Mouse (Mus musculus): ENCODE measurements around the gene Cysrt1. TPM values are rescaled to one million over a fixed set of nuclear protein-coding genes. Genes with fewer than 3 reads are reported as not detected.
"Not testable (repeated sequence)": the region's sequence is repeated elsewhere in the genome, so short reads cannot be mapped to it uniquely, and the experiment has no call there.

Cysrt1 gene
- total RNA-seq, 4 experiments from 2014 or later = not detected

GRCm38 (mm10) chr2:25265897-25266656 is 23.8 kb upstream of the Cysrt1 start:
- DNase-seq (ENCODE audit: low spot score in 2 of 2) = peak in 1 of 2 experiments; percentile 53

GRCm38 (mm10) chr2:25264851-25265250 is 22.6 kb upstream of the Cysrt1 start:
- no peak for DNase-seq (ENCODE audit: low spot score in 2 of 2)

GRCm38 (mm10) chr2:25264286-25264660 is 22.0 kb upstream of the Cysrt1 start:
- no peak for DNase-seq (ENCODE audit: low spot score in 2 of 2)

- DNase-seq (ENCODE audit: low spot score in 2 of 2) = no peak
Observed at GRCm38 (mm10) chr2:25263623-25264285, 21.5 kb upstream of the Cysrt1 start.

GRCm38 (mm10) chr2:25262795-25263622 is 20.8 kb upstream of the Cysrt1 start:
- no peak for DNase-seq (ENCODE audit: low spot score in 2 of 2)

- DNase-seq (ENCODE audit: low spot score in 2 of 2) = peak; percentile 94 to 97
Observed at GRCm38 (mm10) chr2:25262291-25262767, 20.1 kb upstream of the Cysrt1 start, which contains the start of gene Tprn. Tprn (plus strand) TSS chr2:25262618.

GRCm38 (mm10) chr2:25261870-25262269 is 19.6 kb upstream of the Cysrt1 start:
- DNase-seq (ENCODE audit: low spot score in 2 of 2) = peak in 1 of 2 experiments; percentile 47

GRCm38 (mm10) chr2:25258887-25259286 is 16.6 kb upstream of the Cysrt1 start:
- no peak for DNase-seq (ENCODE audit: low spot score in 2 of 2)

- not testable (repeated sequence) for DNase-seq (ENCODE audit: low spot score in 2 of 2)
Observed at GRCm38 (mm10) chr2:25257250-25257649, 15.0 kb upstream of the Cysrt1 start.

GRCm38 (mm10) chr2:25256443-25257109 is 14.3 kb upstream of the Cysrt1 start:
- DNase-seq (ENCODE audit: low spot score in 2 of 2) = not testable (repeated sequence)

GRCm38 (mm10) chr2:25255284-25255779 is 13.1 kb upstream of the Cysrt1 start, which contains the start of gene Tmem203:
Tmem203 (plus strand) TSS chr2:25255439.
- peak in 1 of 2 experiments; percentile 78 for DNase-seq (ENCODE audit: low spot score in 2 of 2)

- no peak for DNase-seq (ENCODE audit: low spot score in 2 of 2)
Observed at GRCm38 (mm10) chr2:25252331-25252730, 10.1 kb upstream of the Cysrt1 start.

GRCm38 (mm10) chr2:25246183-25247072 is 4.2 kb upstream of the Cysrt1 start, which contains the start of gene AL732309.1:
AL732309.1 (minus strand) TSS chr2:25246863.
- no peak for DNase-seq (ENCODE audit: low spot score in 2 of 2)

- no peak for DNase-seq (ENCODE audit: low spot score in 2 of 2)
Observed at GRCm38 (mm10) chr2:25244144-25244543, 1.9 kb upstream of the Cysrt1 start.

- DNase-seq (ENCODE audit: low spot score in 2 of 2) = no peak
Observed at GRCm38 (mm10) chr2:25243342-25243741, 1.1 kb upstream of the Cysrt1 start.

GRCm38 (mm10) chr2:25241438-25241775 is 845 bp downstream of the Cysrt1 start:
- DNase-seq (ENCODE audit: low spot score in 2 of 2) = no peak

- peak; percentile 60 to 64 for DNase-seq (ENCODE audit: low spot score in 2 of 2)
Observed at GRCm38 (mm10) chr2:25240723-25241437, 1.4 kb downstream of the Cysrt1 start.

- DNase-seq (ENCODE audit: low spot score in 2 of 2) = no peak
Observed at GRCm38 (mm10) chr2:25240310-25240709, 1.9 kb downstream of the Cysrt1 start.

- DNase-seq (ENCODE audit: low spot score in 2 of 2) = no peak
Observed at GRCm38 (mm10) chr2:25239766-25240165, 2.5 kb downstream of the Cysrt1 start.

All from layer of hippocampus, adult 8-10 months (tissue).